Mouse (Mus musculus) liver, postnatal 0 days (tissue): ENCODE results near the gene Laptm5.

ENCODE experiments used
- CTCF ChIP-seq: sonication (generic); IDR thresholded peaks from 2 replicates; pipeline ENCODE4 v1.5.1; 2016; ENCODE audit warnings: antibody characterized with exemption, low read depth
- EP300 ChIP-seq: IDR thresholded peaks from 2 replicates; pipeline ENCODE4 v1.6.1; 2016; ENCODE audit warnings: antibody characterized with exemption, low read depth, mild to moderate bottlenecking

DNA sequence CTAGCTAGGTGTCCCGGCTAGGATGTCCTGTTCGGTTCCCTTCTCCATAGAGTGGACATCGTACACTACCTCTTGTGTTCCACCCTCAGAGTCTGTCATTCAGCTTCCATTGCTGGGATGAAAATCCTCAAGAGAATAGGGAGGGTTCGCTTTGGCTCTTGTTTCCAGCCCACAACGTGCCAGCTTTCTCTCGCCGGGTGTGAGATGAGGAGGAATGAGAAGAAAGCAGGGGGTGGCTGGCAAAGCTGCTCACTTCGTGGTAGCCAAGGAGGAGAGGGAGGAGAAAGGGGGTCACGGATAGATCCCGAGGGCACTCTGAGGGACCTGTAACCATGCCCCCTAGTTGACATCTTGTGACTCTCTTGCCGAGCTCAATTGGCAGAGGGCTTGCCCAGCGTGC is 14.9 kb downstream of the Laptm5 start:
- TF ChIP-seq EP300 (no peak), CTCF (no peak)
